Comparison of ENCODE assay signal across 11 mouse cellular contexts in genomic region chr3:31941478-31941877, GRCm38 (mm10). TPM values are rescaled to one million over a fixed set of nuclear protein-coding genes. Genes with fewer than 3 reads are reported as not detected.
A peak's percentile ranks its signal among the peaks of the same experiment; 100 is the strongest.
DNase-seq lines count a peak whose midpoint lies in the region; ATAC-seq lines count a peak whose summit lies in the region.
"Had no signal": no experiment of that assay in that cellular context is flagged by ENCODE, and none has a peak within 500 bp of the region (broad histone marks: within the 10 kb centered on the region; RNA-seq: fewer than 3 reads in every experiment).

No protein-coding gene starts in this region.

- no peaks in the 10 kb centered on the region for H3K36me3 ChIP-seq in intestine, embryonic 14.5 days (ENCODE audit: control insufficient read depth, insufficient read depth, low read length)
- no peaks in the 10 kb centered on the region for H3K36me3 ChIP-seq in intestine, embryonic 15.5 days
- H3K36me3 ChIP-seq: midbrain, embryonic 12.5 days had no signal

- H3K9me3 ChIP-seq in intestine, embryonic 14.5 days (ENCODE audit: control insufficient read depth, low read length): no peaks in the 10 kb centered on the region
- no peaks in the 10 kb centered on the region for H3K9me3 ChIP-seq in intestine, embryonic 15.5 days
- H3K9me3 ChIP-seq: midbrain, embryonic 12.5 days had no signal

- H3K4me2 ChIP-seq in intestine, embryonic 14.5 days (ENCODE audit: low read length): no peak overlapping the region
- H3K4me2 ChIP-seq in intestine, embryonic 15.5 days (replicated peaks): no peak overlapping the region
- H3K4me2 ChIP-seq: midbrain, embryonic 12.5 days had no signal

- peak; percentile 84 for DNase-seq in intestine, embryonic 14.5 days (ENCODE audit: low spot score)
- DNase-seq in urinary bladder, postnatal 14 days (ENCODE audit: low spot score): peak; percentile 10
- DNase-seq in urinary bladder, postnatal 36 days (ENCODE audit: low spot score in 2 of 2): no peak
- DNase-seq in embryo, embryonic 11.5 days (ENCODE audit: low read depth, low spot score): peak; percentile 39
- no peak for DNase-seq in cerebellum, postnatal 4 days (ENCODE audit: low spot score in 2 of 2)
- DNase-seq: cerebellum, adult 8-10 months had no signal

- no peaks in the 10 kb centered on the region for H3K27me3 ChIP-seq in intestine, embryonic 14.5 days (replicated peaks; ENCODE audit: control insufficient read depth, insufficient read depth, low read length)
- no peaks in the 10 kb centered on the region for H3K27me3 ChIP-seq in intestine, embryonic 15.5 days (replicated peaks)
- H3K27me3 ChIP-seq: midbrain, embryonic 12.5 days had no signal

- H3K27ac ChIP-seq in intestine, embryonic 14.5 days (ENCODE audit: low read depth): no peak overlapping the region
- H3K27ac ChIP-seq in intestine, embryonic 15.5 days: no peak overlapping the region
- H3K27ac ChIP-seq: midbrain, embryonic 12.5 days had no signal

- 12% methylated on average over 6 of the region's 6 CpGs for WGBS in intestine, embryonic 14.5 days
- 14% methylated on average over 6 of the region's 6 CpGs for WGBS in intestine, embryonic 15.5 days

- no peak for ATAC-seq in intestine, embryonic 14.5 days (replicated peaks; ENCODE audit: low FRiP score, low TSS enrichment, low read depth)
- no peak for ATAC-seq in intestine, embryonic 15.5 days
- ATAC-seq in granulocyte monocyte progenitor cell, adult 5-6 weeks (replicated peaks; ENCODE audit: poor library complexity, severe bottlenecking): no peak
- ATAC-seq: forebrain, embryonic 16.5 days; inflammation-experienced regulatory T-cells, adult 6 months had no signal

- no peak overlapping the region for H3K4me3 ChIP-seq in intestine, embryonic 14.5 days (ENCODE audit: low read depth, low read length)
- H3K4me3 ChIP-seq in intestine, embryonic 15.5 days (replicated peaks): no peak overlapping the region
- H3K4me3 ChIP-seq: midbrain, embryonic 12.5 days had no signal

- no peak overlapping the region for H3K9ac ChIP-seq in intestine, embryonic 14.5 days (ENCODE audit: low read length)
- no peak overlapping the region for H3K9ac ChIP-seq in intestine, embryonic 15.5 days
- H3K9ac ChIP-seq: midbrain, embryonic 12.5 days had no signal

- H3K4me1 ChIP-seq in intestine, embryonic 14.5 days (replicated peaks; ENCODE audit: control insufficient read depth, insufficient read depth, low read length): no peaks in the 10 kb centered on the region
- H3K4me1 ChIP-seq in intestine, embryonic 15.5 days (replicated peaks): no peaks in the 10 kb centered on the region
- H3K4me1 ChIP-seq: midbrain, embryonic 12.5 days had no signal

RNA-seq across cellular contexts. Expression of gene Kcnmb2, which starts 39.2 kb away (rescaled TPM):
- polyA plus RNA-seq in intestine, embryonic 14.5 days (2014; fragmentation: Nextera tagmentation; extraction: Ambion mirVana): 2.4 and 3.7 TPM in 2 replicates
- 0.96 and 2.5 TPM in 2 replicates for polyA plus RNA-seq in intestine, embryonic 15.5 days (2015; fragmentation: Nextera tagmentation; extraction: Ambion mirVana)
- total RNA-seq in granulocyte monocyte progenitor cell, adult 5-6 weeks (2014; fragmentation: Nextera tagmentation): not detected in 2 replicates
- total RNA-seq in granulocyte monocyte progenitor cell, adult 5-6 weeks (2017): not detected in 2 replicates
- polyA plus RNA-seq: inflammation-experienced regulatory T-cells, adult 6 months had no signal

Comparison
In these comparisons a context has a peak if more than half of its experiments do, and no peak if none do; other contexts are left out.
1. DNase-seq: peak in intestine, embryonic 14.5 days (single experiment), urinary bladder, postnatal 14 days (single experiment) and embryo, embryonic 11.5 days (single experiment); none in urinary bladder, postnatal 36 days (0 of 2) and cerebellum, postnatal 4 days (0 of 2).